Mouse (Mus musculus) small intestine, adult 2 months (tissue): ENCODE measurements around the gene Spata21.

Experiments
- CTCF ChIP-seq: fragments of 200-500 bp; IDR thresholded peaks from 2 replicates; pipeline ENCODE4 v1.5.1; 2012; ENCODE audit warnings: low read depth, mild to moderate bottlenecking, control low read depth, inconsistent platforms, low read length, moderate library complexity, mixed read lengths; ENCODE audit not compliant: insufficient replicate concordance, insufficient read length; ENCODE audit errors: extremely low read depth
- POLR2A ChIP-seq: fragments of 200-500 bp; IDR thresholded peaks from 2 replicates; pipeline ENCODE4 v1.6.1; 2012; ENCODE audit warnings: low read depth, mild to moderate bottlenecking, control low read depth, inconsistent platforms, low read length, moderate library complexity

- TF ChIP-seq POLR2A, result no peak
- TF ChIP-seq CTCF, result no peak
Observed at GRCm38 (mm10) chr4:141146491-141147033, 58.4 kb downstream of the Spata21 start.
